Mouse (Mus musculus) CH12.LX (cell line): ENCODE measurements around the gene Cyp2c54. TPM values are rescaled to one million over a fixed set of nuclear protein-coding genes. Genes with fewer than 3 reads are reported as not detected.
"Not testable (repeated sequence)": the region's sequence is repeated elsewhere in the genome, so short reads cannot be mapped to it uniquely, and the experiment has no call there.

Source experiments
- DNase-seq: peaks from one replicate; pipeline ENCODE4 v3.0.0-alpha.2; 2013; ENCODE audit errors: extremely low read depth
- H3K27ac ChIP-seq: 2 replicates; pipeline ENCODE4 v1.5.1; 2012; ENCODE audit warnings: low read depth, mild to moderate bottlenecking, control low read depth, moderate library complexity; ENCODE audit not compliant: insufficient read depth
- H3K27me3 ChIP-seq: replicated peaks from 2 replicates; pipeline ENCODE3; 2012; ENCODE audit warnings: inconsistent platforms
- H3K36me3 ChIP-seq, 2 experiments: replicated peaks in 1 of 2; 2 replicates each; pipeline versions ENCODE3 to v1.6.1; 2012; ENCODE audit warnings: inconsistent platforms in 1 of 2, low read length in 1 of 2, mild to moderate bottlenecking in 1 of 2, mixed read lengths in 1 of 2, moderate library complexity in 1 of 2; ENCODE audit not compliant: control insufficient read depth in 1 of 2, insufficient read depth in 1 of 2
- H3K4me1 ChIP-seq, 2 experiments: 2 replicates each; pipeline ENCODE4 v1.6.1; 2012; ENCODE audit warnings: inconsistent platforms in 1 of 2, moderate library complexity in 1 of 2; ENCODE audit not compliant: insufficient read depth in 2 of 2, control insufficient read depth in 1 of 2
- H3K4me2 ChIP-seq: 2 replicates; pipeline ENCODE4 v1.6.1; 2012; ENCODE audit warnings: low read depth, mild to moderate bottlenecking, control low read depth; ENCODE audit not compliant: poor library complexity, insufficient read depth, severe bottlenecking
- H3K4me3 ChIP-seq, 3 experiments: fragments of 150-350 bp in 1 of 3; sonication (generic) in 1 of 3; replicated peaks in 1 of 3; 2 replicates each; pipeline versions ENCODE3 to v1.5.1; 2011 to 2012; ENCODE audit warnings: low read depth in 2 of 3, low read length in 2 of 3, mild to moderate bottlenecking in 2 of 3, moderate library complexity in 2 of 3, control low read depth in 1 of 3, improper control_type of control experiment in 1 of 3, inconsistent platforms in 1 of 3, mixed read lengths in 1 of 3; ENCODE audit not compliant: poor library complexity in 1 of 3
- H3K79me2 ChIP-seq: replicated peaks from 2 replicates; pipeline ENCODE4 v1.6.1; 2012; ENCODE audit warnings: mild to moderate bottlenecking, moderate library complexity; ENCODE audit not compliant: control insufficient read depth, poor library complexity, insufficient read depth, severe bottlenecking; ENCODE audit errors: extremely low read depth
- H3K9ac ChIP-seq: 2 replicates; pipeline ENCODE4 v1.6.1; 2012; ENCODE audit warnings: low read depth, mild to moderate bottlenecking, control low read depth, moderate library complexity; ENCODE audit not compliant: insufficient read depth
- H3K9me3 ChIP-seq: replicated peaks from 2 replicates; pipeline ENCODE3; 2012; ENCODE audit warnings: low read length, inconsistent platforms, mixed read lengths
- BHLHE40 ChIP-seq: IDR thresholded peaks from 2 replicates; pipeline ENCODE4 v1.6.1; 2011; ENCODE audit warnings: mild to moderate bottlenecking, low read depth, low read length, improper control_type of control experiment
- CTCF ChIP-seq, 2 experiments: IDR thresholded peaks in 1 of 2; conservative IDR thresholded peaks in 1 of 2; 2 replicates each; pipeline ENCODE4 v1.5.1; 2011 to 2012; ENCODE audit warnings: low read depth in 2 of 2, low read length in 2 of 2, improper control_type of control experiment in 1 of 2, inconsistent platforms in 1 of 2, mild to moderate bottlenecking in 1 of 2, moderate library complexity in 1 of 2
- E2F4 ChIP-seq: IDR thresholded peaks from 2 replicates; pipeline ENCODE4 v1.6.1; 2011; ENCODE audit warnings: low read depth, low read length, improper control_type of control experiment; ENCODE audit not compliant: insufficient replicate concordance
- ELF1 ChIP-seq: IDR thresholded peaks from 2 replicates; pipeline ENCODE4 v1.6.1; 2014; ENCODE audit warnings: low read depth, mild to moderate bottlenecking, inconsistent platforms, low read length, improper control_type of control experiment
- ETS1 ChIP-seq: conservative IDR thresholded peaks from 2 replicates; pipeline ENCODE4 v1.6.1; 2012; ENCODE audit warnings: low read depth, mild to moderate bottlenecking, inconsistent platforms, low read length, improper control_type of control experiment, moderate library complexity
- GABPA ChIP-seq: IDR thresholded peaks from 2 replicates; pipeline ENCODE4 v1.6.1; 2012; ENCODE audit warnings: low read depth, low read length, improper control_type of control experiment, inconsistent platforms; ENCODE audit not compliant: insufficient replicate concordance
- IRF4 ChIP-seq: IDR thresholded peaks from 2 replicates; pipeline ENCODE4 v1.6.1; 2014; ENCODE audit warnings: low read depth, mild to moderate bottlenecking, inconsistent platforms, low read length, improper control_type of control experiment
- JUN ChIP-seq: IDR thresholded peaks from 2 replicates; pipeline ENCODE4 v1.6.1; 2011; ENCODE audit warnings: low read depth, mild to moderate bottlenecking, low read length, improper control_type of control experiment, moderate library complexity; ENCODE audit not compliant: insufficient read depth
- MAX ChIP-seq: IDR thresholded peaks from 2 replicates; pipeline ENCODE4 v1.6.1; 2011; ENCODE audit warnings: low read length, improper control_type of control experiment
- MXI1 ChIP-seq: IDR thresholded peaks from 2 replicates; pipeline ENCODE4 v1.6.1; 2011; ENCODE audit warnings: mild to moderate bottlenecking, low read depth, low read length, improper control_type of control experiment
- MYC ChIP-seq: IDR thresholded peaks from 2 replicates; pipeline ENCODE4 v1.6.1; 2011; ENCODE audit warnings: low read depth, mild to moderate bottlenecking, improper control_type of control experiment, low read length
- NELFE ChIP-seq: IDR thresholded peaks from 2 replicates; pipeline ENCODE4 v1.6.1; 2011; ENCODE audit warnings: low read depth, low read length, improper control_type of control experiment
- PAX5 ChIP-seq: IDR thresholded peaks from 2 replicates; pipeline ENCODE4 v1.6.1; 2012; ENCODE audit warnings: low read length, inconsistent platforms, mixed read lengths
- POLR2A ChIP-seq: IDR thresholded peaks from 2 replicates; pipeline ENCODE4 v1.6.1; 2011; ENCODE audit warnings: low read depth, mild to moderate bottlenecking, improper control_type of control experiment, low read length
- RAD21 ChIP-seq: IDR thresholded peaks from 2 replicates; pipeline ENCODE4 v1.6.1; 2011; ENCODE audit warnings: low read depth, mild to moderate bottlenecking, low read length, improper control_type of control experiment, moderate library complexity
- SIN3A ChIP-seq: IDR thresholded peaks from 2 replicates; pipeline ENCODE4 v1.6.1; 2012; ENCODE audit warnings: low read length, improper control_type of control experiment, inconsistent platforms
- SMC3 ChIP-seq: IDR thresholded peaks from 2 replicates; pipeline ENCODE4 v1.6.1; 2011; ENCODE audit warnings: low read depth, low read length, improper control_type of control experiment
- TBP ChIP-seq: conservative IDR thresholded peaks from 2 replicates; pipeline ENCODE4 v1.6.1; 2011; ENCODE audit warnings: low read depth, low read length, improper control_type of control experiment
- USF1 ChIP-seq: IDR thresholded peaks from 2 replicates; pipeline ENCODE4 v1.6.1; 2014; ENCODE audit warnings: low read depth, mild to moderate bottlenecking, inconsistent platforms, low read length, improper control_type of control experiment
- USF2 ChIP-seq: conservative IDR thresholded peaks from 2 replicates; pipeline ENCODE4 v1.6.1; 2011; ENCODE audit warnings: low read depth, low read length, improper control_type of control experiment
- ZKSCAN1 ChIP-seq: IDR thresholded peaks from 2 replicates; pipeline ENCODE4 v1.6.1; 2012; ENCODE audit warnings: low read depth, inconsistent platforms, low read length, improper control_type of control experiment, borderline replicate concordance
- ZNF384 ChIP-seq: IDR thresholded peaks from 2 replicates; pipeline ENCODE4 v1.6.1; 2012; ENCODE audit warnings: low read depth, low read length, improper control_type of control experiment, inconsistent platforms
- dilution Hi-C: fragments of 300-500 bp; cut with MboI; formaldehyde crosslinking; loops from 2 replicates; pipeline ENCODE4 v1.14.3; 2020; ENCODE audit warnings: low sequenced_read_pairs; ENCODE audit not compliant: extremely low pct_unique_long_range_greater_than_20kb, extremely low pct_ligation_motif_present
- in situ Hi-C: fragments of 300-500 bp; cut with MboI; formaldehyde crosslinking; loops from 3 replicates; pipeline ENCODE4 v1.14.3; 2019; ENCODE audit warnings: low sequenced_read_pairs, low pct_ligation_motif_present, low pct_unique_long_range_greater_than_20kb, mixed read lengths
- polyA plus RNA-seq: library from polyadenylated mRNA; unstranded; fragments of >175 nt; gene quantifications from 2 replicates; pipeline ENCODE4 v1.2.1, GENCODE M21; 2012; ENCODE audit warnings: low read depth; ENCODE audit not compliant: insufficient read length
- total RNA-seq, 2 experiments: library from RNA; depleted of rRNA; stranded (reverse); fragments of 300-350 nt in 1 of 2; fragments of >200 nt in 1 of 2; gene quantifications; 2 replicates each; pipeline ENCODE4 v1.2.3; 2012 to 2014

Cyp2c54 gene
- total RNA-seq (2012; rRNA removed) (not detected in 2 replicates), total RNA-seq (2014; rRNA removed) (not detected in 2 replicates), polyA plus RNA-seq (not detected in 2 replicates)

- Histone ChIP-seq H3K4me2 (no peak within 1 kb of the TSS), H3K9ac (no peak within 1 kb of the TSS), H3K4me1 (peaks cover 0 to 4% of the 10 kb centered on the region in 2 experiments; a peak in 1 of 4 replicates), H3K9me3 (no peaks in the 10 kb centered on the region), H3K36me3 (no peaks in the 10 kb centered on the region), H3K4me3 (no peak within 1 kb of the TSS), H3K27me3 (no peaks in the 10 kb centered on the region), H3K79me2 (no peaks in the 10 kb centered on the region), H3K27ac (no peak within 1 kb of the TSS)
- DNase-seq, result no peak
- TF ChIP-seq CTCF (conservative IDR thresholded peaks at IDR 0.05 in 1 of 2, IDR thresholded peaks at IDR 0.05 in 1 of 2; ENCODE audit: low read depth in 2 of 2, low read length in 2 of 2), result no peak
- no peak for TF ChIP-seq TBP
- TF ChIP-seq GABPA, result no peak
- TF ChIP-seq MAX, result no peak
- no peak for TF ChIP-seq JUN
- no peak for TF ChIP-seq SMC3
- TF ChIP-seq ZKSCAN1, result no peak
- no peak for TF ChIP-seq USF2
- TF ChIP-seq IRF4, result no peak
- TF ChIP-seq ZNF384, result no peak
- no peak for TF ChIP-seq ETS1
- TF ChIP-seq ELF1, result no peak
- no peak for TF ChIP-seq SIN3A
- in situ Hi-C loops (no loop called here), dilution Hi-C loops (no loop called here)
Measured at GRCm38 (mm10) chr19:40073701-40074100, at the start of gene Cyp2c54. Gene Cyp2c54 (minus strand): TSS chr19:40073827.

GRCm38 (mm10) chr19:40119624-40120023 is 46.0 kb upstream of the Cyp2c54 start:
- H3K4me3 ChIP-seq, H3K9me3 ChIP-seq, H3K9ac ChIP-seq, in situ Hi-C loops, DNase-seq, H3K4me2 ChIP-seq, H3K27me3 ChIP-seq, H3K36me3 ChIP-seq, H3K79me2 ChIP-seq, dilution Hi-C loops, H3K27ac ChIP-seq, H3K4me1 ChIP-seq: not testable (repeated sequence)

- in situ Hi-C loops, result no loop called here
- H3K36me3 ChIP-seq, result no peaks in the 10 kb centered on the region
- H3K79me2 ChIP-seq, result no peaks in the 10 kb centered on the region
- no peaks in the 10 kb centered on the region for H3K4me1 ChIP-seq
- H3K4me2 ChIP-seq, result no peak overlapping the region
- DNase-seq, result no peak
- TF ChIP-seq BHLHE40, result no peak
- TF ChIP-seq NELFE, result no peak
- TF ChIP-seq POLR2A, result no peak
- TF ChIP-seq MYC, result no peak
- TF ChIP-seq USF1, result no peak
- no peak for TF ChIP-seq MXI1
- TF ChIP-seq CTCF (conservative IDR thresholded peaks at IDR 0.05 in 1 of 2, IDR thresholded peaks at IDR 0.05 in 1 of 2; ENCODE audit: low read depth in 2 of 2, low read length in 2 of 2), result no peak
- TF ChIP-seq E2F4, result no peak
- no peak for TF ChIP-seq SIN3A
- no peak for TF ChIP-seq ZKSCAN1
- no peak for TF ChIP-seq PAX5
- no peak for TF ChIP-seq RAD21
- no peaks in the 10 kb centered on the region for H3K9me3 ChIP-seq
- no peaks in the 10 kb centered on the region for H3K27me3 ChIP-seq
- dilution Hi-C loops, result no loop called here
- no peak overlapping the region for H3K9ac ChIP-seq
- H3K4me3 ChIP-seq, result no peak overlapping the region
- H3K27ac ChIP-seq, result no peak overlapping the region
Measured at GRCm38 (mm10) chr19:40091111-40091510, 17.5 kb upstream of the Cyp2c54 start.

GRCm38 (mm10) chr19:40089421-40089820 is 15.8 kb upstream of the Cyp2c54 start, which contains the start of gene Cyp2c50:
Gene Cyp2c50 (plus strand): TSS chr19:40089688.
- in situ Hi-C loops, H3K4me3 ChIP-seq, DNase-seq, H3K27ac ChIP-seq, H3K9ac ChIP-seq, H3K4me1 ChIP-seq, H3K9me3 ChIP-seq, H3K27me3 ChIP-seq, H3K4me2 ChIP-seq, H3K36me3 ChIP-seq, H3K79me2 ChIP-seq, dilution Hi-C loops: not testable (repeated sequence)
